Mouse (Mus musculus): ENCODE data around the gene Oasl1.

GRCm38 (mm10) chr5:114921551-114922365, 1.3 kb upstream of the Oasl1 start:
- TF ChIP-seq GATA1 (IDR thresholded peaks at IDR 0.05; ENCODE audit: low read length) (no peak), TAL1 (IDR thresholded peaks at IDR 0.05; ENCODE audit: low read length) (no peak)
